Mouse (Mus musculus) heart, embryonic 11.5 days (tissue): ENCODE measurements around the gene Tpst1. TPM values are rescaled to one million over a fixed set of nuclear protein-coding genes. Genes with fewer than 3 reads are reported as not detected.

Experiments
- ATAC-seq: fragments of 200-750 bp; cut with Nextera tagmentation; replicated peaks from 2 replicates; pipeline ENCODE4 v1.8.0; 2017; ENCODE audit warnings: moderate library complexity; ENCODE audit not compliant: insufficient number of reproducible peaks, low FRiP score, low TSS enrichment
- H3K27ac ChIP-seq: fragments of 300-500 bp; sonication (generic); 2 replicates; pipeline ENCODE4 v1.5.1; 2014; ENCODE audit warnings: mild to moderate bottlenecking, low read depth, low read length
- H3K27me3 ChIP-seq: fragments of 300-500 bp; sonication (generic); 2 replicates; pipeline ENCODE4 v1.6.1; 2014; ENCODE audit warnings: mild to moderate bottlenecking, low read length, mixed read lengths; ENCODE audit not compliant: control insufficient read depth, insufficient read depth
- H3K36me3 ChIP-seq: fragments of 300-500 bp; sonication (generic); 2 replicates; pipeline ENCODE4 v1.6.1; 2014; ENCODE audit warnings: mild to moderate bottlenecking, low read length, moderate library complexity, mixed read lengths; ENCODE audit not compliant: control insufficient read depth, insufficient read depth
- H3K4me1 ChIP-seq: fragments of 300-500 bp; sonication (generic); 2 replicates; pipeline ENCODE4 v1.6.1; 2014; ENCODE audit warnings: low read length; ENCODE audit not compliant: control insufficient read depth, insufficient read depth
- H3K4me2 ChIP-seq: fragments of 300-500 bp; sonication (generic); 2 replicates; pipeline ENCODE4 v1.6.1; 2014; ENCODE audit warnings: mild to moderate bottlenecking, moderate library complexity
- H3K4me3 ChIP-seq: fragments of 300-500 bp; sonication (generic); 2 replicates; pipeline ENCODE4 v1.5.1; 2014; ENCODE audit warnings: low read depth, low read length
- H3K9ac ChIP-seq: fragments of 300-500 bp; sonication (generic); 2 replicates; pipeline ENCODE4 v1.6.1; 2014; ENCODE audit warnings: mild to moderate bottlenecking, low read depth, low read length, moderate library complexity
- H3K9me3 ChIP-seq: fragments of 300-500 bp; sonication (generic); replicated peaks from 2 replicates; pipeline ENCODE4 v1.6.1; 2016; ENCODE audit warnings: low read length; ENCODE audit not compliant: control insufficient read depth
- WGBS: fragments of 180-500 bp; shearing (Covaris S2); extraction: QIAGEN DNeasy Blood & Tissue Kit; methylation state at CpG from one replicate; pipeline ENCODE4 v1.1.7; 2014; ENCODE audit not compliant: insufficient replicate concordance; 5-methylcytosine and 5-hydroxymethylcytosine counted together
- polyA plus RNA-seq: library from polyadenylated mRNA; unstranded; fragments of >200 nt; fragmentation: Nextera tagmentation; extraction: Ambion mirVana; gene quantifications from 2 replicates; pipeline ENCODE4 v1.2.1, GENCODE M21; 2014

Gene Tpst1
- polyA plus RNA-seq, 1 experiment from 2014 or later, result 28.1 TPM

DNA sequence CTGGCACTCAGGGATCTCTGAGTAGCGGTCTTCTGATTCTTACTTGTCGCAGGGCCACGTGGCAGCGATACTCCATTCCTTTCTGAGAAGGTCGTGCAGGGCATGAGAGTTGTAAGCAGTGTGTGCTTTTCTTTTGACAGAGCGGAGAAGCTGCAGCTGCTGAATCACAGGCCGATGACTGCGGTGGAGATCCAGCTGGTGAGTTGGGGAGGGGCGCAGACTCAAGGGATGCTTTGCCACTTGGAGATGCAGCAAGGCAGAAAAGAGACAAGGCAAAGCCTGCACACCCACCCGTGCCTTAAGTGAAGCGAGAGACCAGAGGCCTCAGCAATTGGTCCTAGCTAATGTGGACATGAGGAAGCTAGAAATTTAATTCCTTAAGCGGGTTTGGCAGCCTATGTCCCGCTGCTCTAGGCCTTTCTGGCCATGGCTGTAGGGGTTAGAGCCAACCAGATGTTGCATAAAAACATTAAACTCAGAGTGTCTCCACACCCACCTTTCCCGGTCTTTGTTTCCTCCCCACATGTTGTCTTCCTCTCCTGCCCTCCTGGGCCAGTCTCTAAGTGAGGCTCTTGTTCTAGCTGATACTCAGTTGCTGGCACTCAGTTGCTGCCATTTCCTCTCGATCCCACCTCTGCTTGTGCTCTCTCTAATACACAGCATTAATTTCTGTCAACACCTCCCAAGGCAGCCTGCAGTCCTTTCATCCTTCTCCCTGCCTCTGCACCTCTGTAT, 24.2 kb upstream of the Tpst1 start:
- no peak overlapping the region for H3K27ac ChIP-seq
- peaks cover 9% of the 10 kb centered on the region for H3K4me1 ChIP-seq
- H3K36me3 ChIP-seq, result peaks cover 12% of the 10 kb centered on the region
- H3K4me3 ChIP-seq, result no peak overlapping the region
- H3K9ac ChIP-seq, result no peak overlapping the region
- ATAC-seq, result no peak
- H3K9me3 ChIP-seq, result no peaks in the 10 kb centered on the region
- no peak overlapping the region for H3K4me2 ChIP-seq
- 83% methylated on average over 15 of the region's 15 CpGs for WGBS
- peaks cover 53% of the 10 kb centered on the region for H3K27me3 ChIP-seq

DNA sequence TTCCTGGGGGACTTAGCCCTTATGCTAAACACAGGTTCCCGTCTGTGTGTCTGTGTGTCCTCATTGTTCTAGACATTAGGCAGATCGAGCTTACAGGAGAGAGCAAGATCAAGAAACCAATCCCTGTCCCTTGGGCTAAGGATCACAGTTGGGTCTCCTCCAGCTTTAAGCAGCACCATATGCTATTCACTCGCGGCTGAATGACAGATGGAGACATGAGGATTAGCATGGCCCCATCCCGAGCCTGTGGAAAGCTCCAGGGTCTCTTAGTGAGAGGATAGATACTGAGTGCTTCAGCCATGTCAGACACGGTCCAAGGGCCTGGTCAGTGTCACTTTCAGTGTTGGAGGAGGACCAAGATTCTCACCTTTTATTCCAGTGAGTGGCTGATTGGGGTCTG, 22.7 kb upstream of the Tpst1 start:
- Histone ChIP-seq H3K36me3 (peaks cover 12% of the 10 kb centered on the region), H3K4me1 (peaks cover 9% of the 10 kb centered on the region), H3K27me3 (peaks cover 47% of the 10 kb centered on the region), H3K4me2 (no peak overlapping the region), H3K4me3 (no peak overlapping the region), H3K9me3 (no peaks in the 10 kb centered on the region), H3K27ac (no peak overlapping the region), H3K9ac (no peak overlapping the region)
- no peak for ATAC-seq
- WGBS, result 57% methylated on average over 6 of the region's 6 CpGs

DNA sequence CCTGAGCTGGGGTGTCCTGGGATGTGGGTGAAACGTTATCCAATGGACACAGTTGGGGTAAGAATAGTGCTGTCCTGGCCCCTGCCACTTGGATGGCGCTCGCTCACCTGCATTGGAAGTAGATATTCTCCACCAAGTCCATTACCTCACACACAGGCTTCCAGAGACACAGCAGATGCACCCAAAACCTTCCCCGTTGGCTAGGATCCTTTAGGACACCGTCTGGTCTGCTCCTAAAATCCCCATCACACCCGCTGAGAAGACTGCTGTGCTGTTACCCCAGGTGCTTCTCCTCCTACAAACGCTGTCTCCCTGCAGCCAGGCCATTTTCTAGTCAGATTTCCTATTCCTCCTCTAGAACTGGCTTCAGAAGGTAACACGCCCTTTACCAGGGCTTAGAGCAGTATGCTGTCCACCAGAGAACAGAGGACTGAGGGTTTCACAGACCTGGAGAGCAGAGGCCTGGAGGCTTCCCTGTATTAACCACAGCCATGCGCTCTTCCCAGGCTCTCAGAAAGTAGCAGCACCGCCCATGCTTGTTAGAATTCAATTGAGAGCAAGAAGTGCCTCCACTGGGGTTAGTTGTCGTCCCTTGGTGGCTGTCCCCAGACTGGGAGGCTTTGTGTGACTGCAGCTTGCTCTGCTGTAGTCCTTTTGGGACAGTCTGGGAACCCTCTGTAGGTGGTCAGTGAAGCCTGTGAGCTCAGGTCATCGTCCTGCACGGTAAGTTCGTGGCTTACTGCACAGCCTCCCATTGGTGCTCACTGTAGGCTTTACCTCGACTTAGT, 21.9 kb upstream of the Tpst1 start:
- H3K4me1 ChIP-seq, result peaks cover 6% of the 10 kb centered on the region
- 83% methylated on average over 15 of the region's 15 CpGs for WGBS
- H3K4me3 ChIP-seq, result no peak overlapping the region
- peaks cover 43% of the 10 kb centered on the region for H3K27me3 ChIP-seq
- H3K9me3 ChIP-seq, result no peaks in the 10 kb centered on the region
- no peak overlapping the region for H3K27ac ChIP-seq
- ATAC-seq, result no peak
- no peak overlapping the region for H3K4me2 ChIP-seq
- no peak overlapping the region for H3K9ac ChIP-seq
- peaks cover 12% of the 10 kb centered on the region for H3K36me3 ChIP-seq

DNA sequence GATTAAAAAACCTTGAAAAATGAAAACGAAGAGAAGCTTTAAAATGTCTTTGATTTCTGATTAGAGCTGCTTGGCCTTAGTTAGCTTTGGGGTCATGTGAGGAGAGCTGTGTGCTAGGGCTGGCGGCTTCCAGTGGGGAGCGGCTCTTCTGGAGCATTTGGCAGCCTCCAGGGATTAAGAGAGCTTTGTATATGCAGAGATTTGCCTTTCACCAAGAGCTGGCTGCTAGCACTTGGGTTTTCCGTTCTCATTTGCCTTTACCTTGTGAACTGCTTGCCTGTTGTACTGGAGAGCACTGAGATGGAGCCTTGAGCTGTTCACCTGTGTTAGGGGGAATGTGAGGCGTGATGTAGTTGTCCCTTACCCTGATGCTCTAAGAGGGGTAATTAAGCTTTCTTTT, 20.6 kb upstream of the Tpst1 start:
- no peaks in the 10 kb centered on the region for H3K9me3 ChIP-seq
- peaks cover 7% of the 10 kb centered on the region; the same call in 1 of the 2 replicates for H3K36me3 ChIP-seq
- ATAC-seq, result no peak
- 84% methylated on average over 5 of the region's 5 CpGs for WGBS
- no peaks in the 10 kb centered on the region for H3K4me1 ChIP-seq
- H3K9ac ChIP-seq, result no peak overlapping the region
- H3K4me2 ChIP-seq, result no peak overlapping the region
- H3K4me3 ChIP-seq, result no peak overlapping the region
- H3K27me3 ChIP-seq, result peaks cover 43% of the 10 kb centered on the region
- H3K27ac ChIP-seq, result no peak overlapping the region

DNA sequence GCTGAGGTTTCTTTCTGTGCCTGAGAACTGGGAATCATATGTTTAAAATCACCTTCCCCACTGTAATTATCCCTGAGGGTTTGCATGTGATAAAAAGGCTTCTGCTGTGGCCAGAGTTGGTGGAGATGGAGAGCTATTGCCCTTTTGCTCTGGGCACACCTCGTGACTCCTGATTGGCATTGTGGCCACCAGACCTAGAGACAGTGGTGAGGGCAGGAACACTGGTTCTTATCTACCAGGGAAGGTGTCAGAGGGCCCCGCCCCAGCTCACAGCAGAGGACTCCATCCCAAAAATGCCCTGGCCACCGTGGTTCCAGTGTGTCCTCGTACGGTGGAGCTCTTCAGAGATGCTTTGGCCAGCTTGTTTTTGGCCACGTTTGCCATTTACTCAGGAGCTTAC, 20.2 kb upstream of the Tpst1 start:
- Histone ChIP-seq H3K9me3 (no peaks in the 10 kb centered on the region), H3K27me3 (peaks cover 43% of the 10 kb centered on the region), H3K4me3 (no peak overlapping the region), H3K4me1 (no peaks in the 10 kb centered on the region), H3K4me2 (no peak overlapping the region), H3K27ac (no peak overlapping the region), H3K36me3 (peaks cover 7% of the 10 kb centered on the region; the same call in 1 of the 2 replicates), H3K9ac (no peak overlapping the region)
- WGBS, result 78% methylated on average over 6 of the region's 6 CpGs
- no peak for ATAC-seq

DNA sequence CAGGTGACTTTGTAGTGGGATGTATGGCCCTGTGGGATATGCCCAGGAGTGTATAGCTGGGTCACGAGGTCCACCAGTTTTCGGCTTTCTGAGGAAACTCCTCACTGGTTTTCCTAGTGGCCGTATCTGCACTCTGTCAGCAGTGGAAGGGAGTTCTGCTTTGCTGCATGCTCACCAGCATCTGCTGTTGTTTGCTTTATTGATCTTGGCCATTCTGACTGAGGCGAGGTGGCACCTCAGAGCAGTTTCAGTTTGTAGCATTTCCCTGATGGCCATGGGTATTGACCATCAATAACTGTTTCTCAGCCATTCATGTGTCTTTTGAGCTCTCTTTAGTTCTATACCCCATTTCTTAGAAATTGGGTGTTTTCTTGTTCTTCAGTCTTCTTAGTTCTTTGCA, 17.4 kb upstream of the Tpst1 start:
- Histone ChIP-seq H3K4me1 (peaks cover 12% of the 10 kb centered on the region), H3K9me3 (no peaks in the 10 kb centered on the region), H3K27ac (no peak overlapping the region), H3K4me2 (no peak overlapping the region), H3K9ac (no peak overlapping the region), H3K4me3 (no peak overlapping the region), H3K27me3 (peaks cover 30% of the 10 kb centered on the region), H3K36me3 (peaks cover 11% of the 10 kb centered on the region; the same call in 1 of the 2 replicates)
- no peak for ATAC-seq
- WGBS, result 88% methylated on average over 4 of the region's 4 CpGs

DNA sequence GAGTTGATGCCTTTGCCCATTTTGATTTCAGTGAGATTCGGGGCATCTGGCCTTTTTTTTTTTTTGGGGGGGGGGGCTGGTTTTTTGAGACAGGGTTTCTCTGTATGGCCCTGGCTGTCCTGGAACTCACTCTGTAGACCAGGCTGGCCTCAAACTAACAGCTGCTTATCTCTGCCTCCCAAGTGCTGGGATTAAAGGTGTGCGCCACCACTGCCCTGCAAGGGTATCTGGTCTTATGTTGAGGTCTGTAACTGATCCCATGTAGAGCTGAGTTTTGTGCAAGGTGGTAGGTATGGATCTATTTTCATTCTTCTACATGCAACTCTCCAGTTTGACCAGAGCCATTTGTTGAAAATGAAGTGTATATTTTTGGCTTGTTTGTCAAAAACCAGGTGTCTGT, 16.8 kb upstream of the Tpst1 start:
- no peak overlapping the region for H3K27ac ChIP-seq
- no peak for ATAC-seq
- 73% methylated on average over 2 of the region's 2 CpGs for WGBS

DNA sequence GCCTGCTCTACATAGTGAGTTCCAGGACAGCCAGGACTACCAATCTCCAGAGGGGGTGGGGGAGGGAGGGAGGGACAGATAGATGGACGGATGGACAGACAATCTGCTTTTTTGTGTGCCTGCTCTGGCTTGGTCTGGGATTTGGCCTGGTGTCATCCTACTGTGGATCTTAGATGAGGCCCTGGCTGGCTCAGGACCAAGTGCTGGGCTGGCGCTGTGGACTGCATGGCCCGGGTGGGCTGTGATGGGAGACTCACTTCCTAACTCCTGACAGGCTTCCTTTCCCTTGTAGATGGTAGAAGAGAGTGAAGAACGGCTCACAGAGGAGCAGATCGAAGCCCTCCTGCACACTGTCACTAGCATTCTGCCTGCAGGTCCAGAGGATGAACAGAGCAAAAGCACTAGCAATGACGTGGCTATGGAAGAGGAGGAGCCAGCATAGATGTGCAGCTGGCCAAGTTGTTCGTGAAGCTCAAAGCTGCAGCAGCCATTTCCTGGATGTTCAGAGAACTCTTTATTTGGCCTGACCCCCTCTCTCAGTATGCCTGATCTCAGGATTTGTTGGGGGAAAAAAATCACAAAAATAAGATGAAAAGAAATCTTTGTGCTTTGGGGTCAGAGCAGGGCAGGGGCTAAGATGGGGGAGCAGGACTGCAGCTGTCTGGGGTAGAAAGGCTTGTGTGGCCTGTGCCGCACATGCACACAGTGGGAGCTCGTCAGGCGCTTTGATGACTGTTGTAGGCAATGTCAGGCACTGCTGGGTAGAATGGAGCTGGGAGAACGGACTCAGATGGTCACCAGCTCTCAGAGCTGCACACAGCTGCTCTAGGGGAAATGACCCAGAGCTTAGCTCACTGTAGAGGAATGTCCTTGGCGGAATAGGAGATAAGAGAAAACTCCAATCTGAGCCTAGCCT, 13.5 kb upstream of the Tpst1 start:
- H3K36me3 ChIP-seq, result 0 out of 2 replicates have a peak, but pooled peaks cover 6% of the 10 kb centered on the region
- 56% methylated on average over 12 of the region's 12 CpGs for WGBS
- H3K4me2 ChIP-seq, result no peak overlapping the region
- no peaks in the 10 kb centered on the region for H3K9me3 ChIP-seq
- H3K9ac ChIP-seq, result no peak overlapping the region
- ATAC-seq, result 0 out of 2 replicates have a peak, but pooled peaks have one; percentile 57
- peak overlapping the region; percentile 67 for H3K27ac ChIP-seq
- H3K4me1 ChIP-seq, result peaks cover 12% of the 10 kb centered on the region
- peaks cover 5% of the 10 kb centered on the region; the same call in 1 of the 2 replicates for H3K27me3 ChIP-seq
- no peak overlapping the region for H3K4me3 ChIP-seq

More for the DNA sequence above, 16.8 kb upstream of the Tpst1 start:
- Histone ChIP-seq H3K4me2 (no peak overlapping the region), H3K9ac (no peak overlapping the region), H3K4me1 (peaks cover 12% of the 10 kb centered on the region), H3K36me3 (peaks cover 12% of the 10 kb centered on the region; the same call in 1 of the 2 replicates), H3K9me3 (no peaks in the 10 kb centered on the region), H3K4me3 (no peak overlapping the region), H3K27me3 (peaks cover 24% of the 10 kb centered on the region)
